Mouse (Mus musculus): ENCODE results near the gene Trappc2. TPM values are rescaled to one million over a fixed set of nuclear protein-coding genes. Genes with fewer than 3 reads are reported as not detected.

The Trappc2 gene
- total and polyA plus RNA-seq, 2 experiments from 2014 or later, result 14.6 to 38.7 TPM

GRCm38 (mm10) chrX:166444552-166444951, 4.2 kb downstream of the Trappc2 start:
- WGBS, result 63% methylated on average over 3 of the region's 3 CpGs
- no peak for ATAC-seq (ENCODE audit: insufficient read depth, low read depth)

GRCm38 (mm10) chrX:166453532-166453931, 13.2 kb downstream of the Trappc2 start:
- no peak overlapping the region for H3K4me2 ChIP-seq (ENCODE audit: low read depth, low read length)
- no peaks in the 10 kb centered on the region for H3K4me1 ChIP-seq (ENCODE audit: control insufficient read depth, insufficient read depth)
- no peak for TF ChIP-seq EP300 (IDR thresholded peaks at IDR 0.05; ENCODE audit: low read depth)
- no peak for TF ChIP-seq CTCF (IDR thresholded peaks at IDR 0.05; ENCODE audit: low read depth)
- WGBS, result 61% methylated on average over 6 of the region's 6 CpGs
- no peak for DNase-seq (ENCODE audit: low spot score)
- no peak overlapping the region for H3K9ac ChIP-seq (replicated peaks; ENCODE audit: low read depth, low read length)
- no peaks in the 10 kb centered on the region for H3K27me3 ChIP-seq (ENCODE audit: control insufficient read depth, insufficient read depth, low read length)
- H3K27ac ChIP-seq (ENCODE audit: low read depth), result no peak overlapping the region
- no peaks in the 10 kb centered on the region for H3K36me3 ChIP-seq (replicated peaks; ENCODE audit: control insufficient read depth, insufficient read depth, low read length)
- H3K4me3 ChIP-seq (ENCODE audit: low read depth, low read length), result no peak overlapping the region
- no peak for ATAC-seq (ENCODE audit: insufficient read depth, low read depth)
- no peaks in the 10 kb centered on the region for H3K9me3 ChIP-seq (replicated peaks; ENCODE audit: control insufficient read depth, low read length)

More at GRCm38 (mm10) chrX:166444552-166444951, 4.2 kb downstream of the Trappc2 start:
- no peaks in the 10 kb centered on the region for H3K4me1 ChIP-seq (ENCODE audit: control insufficient read depth, insufficient read depth)
- TF ChIP-seq EP300 (IDR thresholded peaks at IDR 0.05; ENCODE audit: low read depth) (no peak), CTCF (IDR thresholded peaks at IDR 0.05; ENCODE audit: low read depth) (no peak)
- H3K36me3 ChIP-seq (replicated peaks; ENCODE audit: control insufficient read depth, insufficient read depth, low read length), result no peaks in the 10 kb centered on the region
- no peaks in the 10 kb centered on the region for H3K9me3 ChIP-seq (replicated peaks; ENCODE audit: control insufficient read depth, low read length)
- no peak overlapping the region for H3K4me2 ChIP-seq (ENCODE audit: low read depth, low read length)
- H3K4me3 ChIP-seq (ENCODE audit: low read depth, low read length), result no peak overlapping the region
- DNase-seq (ENCODE audit: low spot score), result no peak
- H3K27ac ChIP-seq (ENCODE audit: low read depth), result no peak overlapping the region
- no peak overlapping the region for H3K9ac ChIP-seq (replicated peaks; ENCODE audit: low read depth, low read length)
- no peaks in the 10 kb centered on the region for H3K27me3 ChIP-seq (ENCODE audit: control insufficient read depth, insufficient read depth, low read length)

- no peak for ATAC-seq (ENCODE audit: insufficient read depth, low read depth)
These were observed 14.0 kb downstream of the Trappc2 start for GRCm38 (mm10) chrX:166454331-166454730.

GRCm38 (mm10) chrX:166455525-166455924, 15.2 kb downstream of the Trappc2 start:
- no peak overlapping the region for H3K27ac ChIP-seq (ENCODE audit: low read depth)
- WGBS, result 90% methylated on average over 1 of the region's 1 CpGs
- no peak for ATAC-seq (ENCODE audit: insufficient read depth, low read depth)
- H3K9me3 ChIP-seq (replicated peaks; ENCODE audit: control insufficient read depth, low read length), result no peaks in the 10 kb centered on the region
- no peak for TF ChIP-seq CTCF (IDR thresholded peaks at IDR 0.05; ENCODE audit: low read depth)
- no peak for TF ChIP-seq EP300 (IDR thresholded peaks at IDR 0.05; ENCODE audit: low read depth)
- no peaks in the 10 kb centered on the region for H3K36me3 ChIP-seq (replicated peaks; ENCODE audit: control insufficient read depth, insufficient read depth, low read length)
- no peak overlapping the region for H3K9ac ChIP-seq (replicated peaks; ENCODE audit: low read depth, low read length)
- DNase-seq (ENCODE audit: low spot score), result no peak
- H3K27me3 ChIP-seq (ENCODE audit: control insufficient read depth, insufficient read depth, low read length), result no peaks in the 10 kb centered on the region
- H3K4me3 ChIP-seq (ENCODE audit: low read depth, low read length), result no peak overlapping the region
- H3K4me1 ChIP-seq (ENCODE audit: control insufficient read depth, insufficient read depth), result no peaks in the 10 kb centered on the region
- no peak overlapping the region for H3K4me2 ChIP-seq (ENCODE audit: low read depth, low read length)

More at GRCm38 (mm10) chrX:166454331-166454730, 14.0 kb downstream of the Trappc2 start:
- H3K27me3 ChIP-seq (ENCODE audit: control insufficient read depth, insufficient read depth, low read length), result no peaks in the 10 kb centered on the region
- DNase-seq (ENCODE audit: low spot score), result no peak
- H3K9ac ChIP-seq (replicated peaks; ENCODE audit: low read depth, low read length), result no peak overlapping the region
- no peaks in the 10 kb centered on the region for H3K9me3 ChIP-seq (replicated peaks; ENCODE audit: control insufficient read depth, low read length)
- H3K4me3 ChIP-seq (ENCODE audit: low read depth, low read length), result no peak overlapping the region
- TF ChIP-seq CTCF (IDR thresholded peaks at IDR 0.05; ENCODE audit: low read depth) (no peak), EP300 (IDR thresholded peaks at IDR 0.05; ENCODE audit: low read depth) (no peak)
- H3K4me1 ChIP-seq (ENCODE audit: control insufficient read depth, insufficient read depth), result no peaks in the 10 kb centered on the region
- H3K27ac ChIP-seq (ENCODE audit: low read depth), result no peak overlapping the region
- WGBS, result 76% methylated on average over 3 of the region's 3 CpGs
- no peak overlapping the region for H3K4me2 ChIP-seq (ENCODE audit: low read depth, low read length)
- H3K36me3 ChIP-seq (replicated peaks; ENCODE audit: control insufficient read depth, insufficient read depth, low read length), result no peaks in the 10 kb centered on the region

- DNase-seq (ENCODE audit: low spot score), result no peak
- WGBS, result 94% methylated on average over 7 of the region's 7 CpGs
- Histone ChIP-seq H3K9me3 (replicated peaks; ENCODE audit: control insufficient read depth, low read length) (no peaks in the 10 kb centered on the region), H3K4me2 (ENCODE audit: low read depth, low read length) (no peak overlapping the region), H3K27me3 (ENCODE audit: control insufficient read depth, insufficient read depth, low read length) (no peaks in the 10 kb centered on the region), H3K9ac (replicated peaks; ENCODE audit: low read depth, low read length) (no peak overlapping the region), H3K36me3 (replicated peaks; ENCODE audit: control insufficient read depth, insufficient read depth, low read length) (no peaks in the 10 kb centered on the region), H3K4me3 (ENCODE audit: low read depth, low read length) (no peak overlapping the region), H3K4me1 (ENCODE audit: control insufficient read depth, insufficient read depth) (no peaks in the 10 kb centered on the region), H3K27ac (ENCODE audit: low read depth) (no peak overlapping the region)
- TF ChIP-seq CTCF (IDR thresholded peaks at IDR 0.05; ENCODE audit: low read depth) (no peak), EP300 (IDR thresholded peaks at IDR 0.05; ENCODE audit: low read depth) (no peak)
- ATAC-seq (ENCODE audit: insufficient read depth, low read depth), result no peak
These were observed 27.9 kb downstream of the Trappc2 start for GRCm38 (mm10) chrX:166468321-166468720.

- Histone ChIP-seq H3K36me3 (replicated peaks; ENCODE audit: control insufficient read depth, insufficient read depth, low read length) (0 out of 2 replicates have a peak, but pooled peaks cover 9% of the 10 kb centered on the region), H3K27me3 (ENCODE audit: control insufficient read depth, insufficient read depth, low read length) (no peaks in the 10 kb centered on the region), H3K4me2 (ENCODE audit: low read depth, low read length) (no peak overlapping the region), H3K9ac (replicated peaks; ENCODE audit: low read depth, low read length) (no peak overlapping the region), H3K9me3 (replicated peaks; ENCODE audit: control insufficient read depth, low read length) (no peaks in the 10 kb centered on the region), H3K4me3 (ENCODE audit: low read depth, low read length) (no peak overlapping the region), H3K4me1 (ENCODE audit: control insufficient read depth, insufficient read depth) (no peaks in the 10 kb centered on the region), H3K27ac (ENCODE audit: low read depth) (no peak overlapping the region)
- DNase-seq (ENCODE audit: low spot score) (no peak), ATAC-seq (ENCODE audit: insufficient read depth, low read depth) (no peak)
- TF ChIP-seq EP300 (IDR thresholded peaks at IDR 0.05; ENCODE audit: low read depth) (no peak), CTCF (IDR thresholded peaks at IDR 0.05; ENCODE audit: low read depth) (no peak)
- WGBS, result 71% methylated on average over 6 of the region's 6 CpGs
These were observed 32.2 kb downstream of the Trappc2 start for GRCm38 (mm10) chrX:166472612-166473011.

Data from heart, postnatal 0 days (tissue).